Mouse (Mus musculus) v-Abl transformed pro-B cells (cell line): ENCODE measurements around the gene Taar7d.

ENCODE experiments used
- in situ Hi-C, 2 experiments: fragments of 400-800 bp; cut with MboI; formaldehyde crosslinking; loops; one replicate each; pipeline ENCODE4 v1.15.1; 2025; ENCODE audit not compliant: unreplicated experiment in 2 of 2

Taar7d gene

GRCm38 (mm10) chr10:24026922-24027321 lies at the start of gene Taar7d:
Gene Taar7d, plus strand, starts transcription at chr10:24027222.
- in situ Hi-C loops, result no loop called here

- in situ Hi-C loops, result loop anchor here in 1 of 2 experiments (10.0 kb wide), 1 partner anchor 327 kb away; no protein-coding TSS in a partner anchor
Observed at GRCm38 (mm10) chr10:23977958-23978357, 49.1 kb upstream of the Taar7d start.

- in situ Hi-C loops, result loop anchor here in 1 of 2 experiments (10.0 kb wide), 1 partner anchor 326 kb away; no protein-coding TSS in a partner anchor
Observed at GRCm38 (mm10) chr10:23978901-23979705, 47.9 kb upstream of the Taar7d start.

DNA sequence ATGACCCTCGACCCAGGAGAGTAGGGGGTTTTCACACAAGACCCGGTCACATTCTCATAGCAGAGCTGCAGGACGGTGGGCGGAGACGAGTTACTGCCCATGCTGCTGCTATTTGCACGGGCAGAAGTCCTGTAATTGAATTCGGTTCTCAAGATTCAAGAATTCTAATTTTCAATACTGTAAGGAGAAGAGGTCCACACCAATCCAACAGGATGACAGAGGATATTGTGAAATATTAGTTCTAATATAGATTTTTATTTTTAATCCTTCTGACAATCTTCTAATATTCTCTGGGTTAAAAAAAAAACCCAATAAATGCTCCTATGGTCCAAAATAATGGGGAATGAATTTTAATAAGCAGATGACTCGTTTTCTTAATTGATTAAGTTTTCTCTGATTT lies 41.5 kb upstream of the Taar7d start, which contains the start of gene Taar6:
TSS of gene Taar6 (minus strand) at position 101 of the 400 bp plus-strand sequence.
- in situ Hi-C loops, result no loop called here

DNA sequence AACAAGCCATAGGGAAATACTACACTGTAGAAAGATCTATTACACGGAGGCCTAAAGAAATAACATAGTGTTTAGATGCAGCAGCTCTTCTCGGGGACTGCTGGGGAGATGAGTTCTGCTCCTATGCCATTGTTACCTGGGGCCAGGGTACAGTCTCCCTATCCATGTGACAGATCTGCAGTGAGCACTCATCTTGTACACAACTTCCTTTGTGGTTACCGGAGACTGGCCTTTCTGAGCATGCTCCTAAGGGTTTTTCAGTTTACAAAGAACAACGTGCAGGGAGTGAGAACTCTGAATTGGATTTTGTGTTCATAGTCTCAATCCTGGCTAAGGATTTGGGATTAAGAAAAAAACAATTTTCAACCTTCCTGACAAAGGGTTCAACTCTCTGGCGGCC lies 40.6 kb upstream of the Taar7d start:
- in situ Hi-C loops, result no loop called here

DNA sequence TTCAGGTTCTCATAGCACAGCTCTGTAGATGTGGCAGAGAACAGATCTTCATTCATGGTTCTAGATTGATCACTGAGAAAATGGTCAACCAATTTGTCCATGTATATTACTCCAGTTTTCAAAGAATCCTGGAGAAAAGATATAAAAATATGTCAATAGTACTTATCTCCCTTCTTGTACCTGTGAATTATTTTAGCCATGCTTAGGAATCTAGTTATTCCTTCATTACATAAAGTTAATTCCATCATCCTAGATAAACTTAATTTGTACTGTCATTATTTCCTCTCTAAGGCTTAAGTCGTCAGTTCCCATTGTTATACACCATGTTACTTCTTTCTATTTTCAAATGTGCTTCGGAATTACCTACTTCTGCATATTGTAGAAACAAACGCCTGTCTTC lies 33.6 kb upstream of the Taar7d start, which contains the start of gene Taar7a:
TSS of gene Taar7a (minus strand) at position 101 of the 400 bp plus-strand sequence.
- in situ Hi-C loops, result no loop called here

DNA sequence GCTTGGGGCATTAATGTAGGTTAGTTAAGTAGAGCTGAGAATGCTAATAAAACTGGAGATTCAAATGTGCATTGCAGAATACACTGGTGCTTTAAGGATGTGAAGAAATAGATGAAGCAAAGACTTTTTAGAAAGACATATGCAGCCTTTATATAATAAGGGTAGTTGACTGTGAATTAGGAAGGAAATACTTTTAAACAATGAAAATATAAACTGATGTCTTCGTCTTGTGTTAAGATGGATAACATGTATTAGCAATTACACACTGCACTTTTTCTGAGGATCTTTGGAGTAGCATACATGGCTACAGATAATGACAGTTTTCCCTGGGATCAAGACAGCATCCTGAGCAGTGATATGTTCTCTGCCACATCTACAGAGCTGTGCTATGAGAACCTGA lies 27.4 kb upstream of the Taar7d start, which contains the start of gene Taar7b:
TSS of gene Taar7b (plus strand) at position 301 of the 400 bp plus-strand sequence.
- in situ Hi-C loops, result no loop called here

GRCm38 (mm10) chr10:24006442-24006841 lies 20.6 kb upstream of the Taar7d start:
- in situ Hi-C loops, result no loop called here

GRCm38 (mm10) chr10:24007034-24007433 lies 20.0 kb upstream of the Taar7d start:
- in situ Hi-C loops, result no loop called here

DNA sequence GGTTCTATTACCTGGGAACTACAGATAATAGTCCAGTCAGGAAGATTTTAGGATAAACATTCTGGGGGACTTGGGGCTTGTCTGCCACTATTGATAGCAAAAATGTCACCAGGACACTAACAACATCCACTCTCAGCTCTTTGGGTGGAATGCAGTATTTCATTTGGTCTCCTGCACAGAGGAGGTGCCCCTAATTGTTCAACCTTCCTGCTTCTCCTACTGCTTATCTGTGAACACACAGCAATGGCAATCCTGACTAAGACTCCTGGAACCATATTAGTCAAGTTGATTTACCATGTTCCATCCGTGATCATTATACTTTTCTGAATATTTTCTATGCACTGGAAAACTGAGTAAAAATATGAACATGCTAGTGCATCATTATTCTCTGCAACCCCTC lies 18.9 kb upstream of the Taar7d start:
- in situ Hi-C loops, result no loop called here

- in situ Hi-C loops, result no loop called here
Observed at GRCm38 (mm10) chr10:24031347-24031746, 4.3 kb downstream of the Taar7d start.

GRCm38 (mm10) chr10:24037314-24037713 lies 10.3 kb downstream of the Taar7d start, which contains the start of gene Taar7e:
Gene Taar7e, plus strand, starts transcription at chr10:24037614.
- in situ Hi-C loops, result no loop called here

- in situ Hi-C loops, result no loop called here
Observed at GRCm38 (mm10) chr10:24040120-24040869, 13.3 kb downstream of the Taar7d start.

DNA sequence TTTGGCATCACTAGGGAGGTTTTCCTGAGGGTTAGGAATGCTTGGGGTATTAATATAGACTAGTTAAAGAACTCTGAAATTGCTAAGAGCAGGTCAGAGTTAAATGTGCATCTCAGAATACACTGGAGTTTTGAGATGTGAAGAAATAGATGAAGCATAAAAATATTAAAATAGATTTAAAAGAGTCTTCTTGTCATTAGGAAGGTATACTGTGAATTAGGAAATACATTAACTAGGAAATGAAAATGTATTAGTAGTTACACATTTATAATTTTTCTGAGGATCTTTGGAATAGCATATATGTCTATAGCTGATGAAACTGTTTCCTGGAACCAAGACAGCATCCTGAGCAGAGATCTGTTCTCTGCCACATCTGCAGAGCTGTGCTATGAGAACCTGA lies 22.2 kb downstream of the Taar7d start, which contains the start of gene Taar7f:
TSS of gene Taar7f (plus strand) at position 301 of the 400 bp plus-strand sequence.
- in situ Hi-C loops, result no loop called here

DNA sequence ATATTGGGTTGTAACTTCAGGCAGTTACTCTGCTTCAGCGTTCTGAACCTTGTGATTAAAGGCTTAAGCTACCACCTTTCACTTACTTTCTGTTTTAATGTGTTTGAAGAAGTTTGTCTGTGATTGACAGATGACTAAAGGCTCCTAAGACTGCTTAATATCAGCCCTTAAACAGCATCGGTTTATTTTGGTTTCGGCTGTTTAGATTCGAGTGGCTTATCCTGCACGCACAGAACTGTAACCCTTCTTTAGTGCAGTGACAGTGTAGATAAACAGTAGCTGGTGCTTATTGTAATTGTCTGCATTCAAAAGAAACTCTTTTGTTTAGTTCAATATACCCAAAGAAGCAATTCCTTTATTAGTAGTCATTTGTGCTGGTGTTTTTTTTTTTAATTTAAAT lies 25.0 kb downstream of the Taar7d start:
- in situ Hi-C loops, result no loop called here

DNA sequence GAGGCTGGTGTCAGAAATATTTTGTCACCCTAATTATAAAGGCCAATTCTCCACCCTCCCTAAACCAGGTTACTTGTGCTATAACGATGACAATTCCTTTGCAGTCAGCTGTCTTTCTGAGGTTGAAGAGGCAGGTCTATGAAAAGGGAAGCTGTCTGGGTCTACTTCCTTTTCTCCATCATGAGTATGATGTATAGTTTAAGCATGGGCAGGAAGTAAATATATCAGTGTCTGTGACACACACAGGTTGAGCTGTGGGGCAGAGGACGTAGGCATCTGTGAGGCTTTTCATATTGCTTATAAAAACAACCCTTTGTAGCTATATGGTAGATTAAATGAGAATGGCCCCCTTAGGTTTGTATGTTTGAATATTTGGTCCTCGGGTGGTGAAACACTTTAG lies 32.0 kb downstream of the Taar7d start:
- in situ Hi-C loops, result no loop called here

DNA sequence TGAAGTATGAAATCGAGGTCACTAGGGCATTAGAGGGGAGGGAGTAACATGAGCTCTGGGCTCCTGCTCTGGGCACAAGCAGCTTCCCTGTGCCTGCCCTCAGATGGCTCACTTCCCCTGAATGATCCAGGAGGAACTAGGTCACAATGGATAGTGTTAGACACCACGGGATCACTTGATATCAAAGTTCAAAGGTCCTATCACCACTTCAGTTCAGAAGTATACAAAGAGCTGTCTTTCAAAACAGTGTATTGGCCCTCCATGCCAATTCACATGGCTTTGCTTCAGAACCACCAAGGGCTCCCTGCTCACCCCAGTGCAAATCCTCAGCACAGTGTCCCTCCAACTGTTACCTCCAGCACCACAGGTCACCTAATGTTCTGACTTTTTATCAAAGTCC lies 47.7 kb downstream of the Taar7d start:
- in situ Hi-C loops, result loop anchor here in 1 of 2 experiments (5.0 kb wide), 1 partner anchor 92 kb away; no protein-coding TSS in a partner anchor

DNA sequence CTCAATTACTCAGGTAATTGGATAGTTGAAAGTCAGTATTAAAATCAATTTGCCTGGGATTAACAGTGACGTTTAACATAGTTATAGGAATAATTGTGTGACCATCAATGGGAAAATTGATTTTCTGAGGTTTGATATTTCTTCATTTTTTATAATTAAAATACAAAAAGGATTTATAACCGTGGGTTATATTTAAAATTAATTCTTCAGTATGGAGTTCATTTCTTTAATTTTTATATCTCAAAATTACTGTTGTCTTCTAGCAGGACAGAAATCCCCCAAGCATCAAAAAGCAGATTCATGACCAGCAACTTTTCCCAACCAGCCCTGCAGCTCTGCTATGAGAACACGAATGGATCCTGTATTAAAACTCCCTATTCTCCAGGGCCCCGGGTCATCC lies 49.2 kb downstream of the Taar7d start, which contains the start of gene Taar8a:
TSS of gene Taar8a (plus strand) at position 301 of the 400 bp plus-strand sequence.
- in situ Hi-C loops, result loop anchor here in 1 of 2 experiments (5.0 kb wide), 1 partner anchor 94 kb away; no protein-coding TSS in a partner anchor
